Mouse (Mus musculus) neural tube, embryonic 11.5 days (tissue): ENCODE results near the gene Mpc1. TPM values are rescaled to one million over a fixed set of nuclear protein-coding genes. Genes with fewer than 3 reads are reported as not detected.
"Not testable (repeated sequence)": the region's sequence is repeated elsewhere in the genome, so short reads cannot be mapped to it uniquely, and the experiment has no call there.

ENCODE experiments used
- ATAC-seq: fragments of 200-750 bp; cut with Nextera tagmentation; 2 replicates; pipeline ENCODE4 v1.8.0; 2017; ENCODE audit warnings: moderate number of reproducible peaks, mild to moderate bottlenecking, moderate TSS enrichment, moderate library complexity; ENCODE audit not compliant: insufficient read depth, low FRiP score, low TSS enrichment
- DNase-seq: peaks from one replicate; pipeline ENCODE4 v3.0.0-alpha.2; 2015; ENCODE audit warnings: low spot score
- H3K27ac ChIP-seq: fragments of 300-500 bp; sonication (generic); 2 replicates; pipeline ENCODE4 v1.5.1; 2014; ENCODE audit warnings: low read depth, mild to moderate bottlenecking, low read length
- H3K27me3 ChIP-seq: fragments of 300-500 bp; sonication (generic); 2 replicates; pipeline ENCODE4 v1.6.1; 2014; ENCODE audit warnings: mild to moderate bottlenecking, low read length, mixed read lengths; ENCODE audit not compliant: control insufficient read depth, insufficient read depth
- H3K36me3 ChIP-seq: fragments of 300-500 bp; sonication (generic); 2 replicates; pipeline ENCODE4 v1.6.1; 2014; ENCODE audit warnings: mild to moderate bottlenecking, low read length, moderate library complexity, mixed read lengths; ENCODE audit not compliant: control insufficient read depth, insufficient read depth
- H3K4me1 ChIP-seq: fragments of 300-500 bp; sonication (generic); 2 replicates; pipeline ENCODE4 v1.6.1; 2014; ENCODE audit warnings: low read length, mixed read lengths; ENCODE audit not compliant: control insufficient read depth, insufficient read depth
- H3K4me2 ChIP-seq: fragments of 300-500 bp; sonication (generic); 2 replicates; pipeline ENCODE4 v1.6.1; 2014; ENCODE audit warnings: low read depth, mild to moderate bottlenecking, moderate library complexity
- H3K4me3 ChIP-seq: fragments of 300-500 bp; sonication (generic); 2 replicates; pipeline ENCODE4 v1.5.1; 2014; ENCODE audit warnings: low read depth, low read length
- H3K9ac ChIP-seq: fragments of 300-500 bp; sonication (generic); 2 replicates; pipeline ENCODE4 v1.6.1; 2014; ENCODE audit warnings: mild to moderate bottlenecking, low read length
- H3K9me3 ChIP-seq: fragments of 300-500 bp; sonication (generic); 2 replicates; pipeline ENCODE4 v1.6.1; 2016; ENCODE audit warnings: low read length; ENCODE audit not compliant: control insufficient read depth
- WGBS: fragments of 180-500 bp; shearing (Covaris S2); extraction: QIAGEN DNeasy Blood & Tissue Kit; methylation state at CpG from one replicate; pipeline ENCODE4 v1.1.7; 2014; 5-methylcytosine and 5-hydroxymethylcytosine counted together
- polyA plus RNA-seq: library from polyadenylated mRNA; unstranded; fragments of >200 nt; fragmentation: Nextera tagmentation; extraction: Ambion mirVana; gene quantifications from 2 replicates; pipeline ENCODE4 v1.2.1, GENCODE M21; 2014

The Mpc1 gene
- polyA plus RNA-seq, 1 experiment from 2014 or later, result 114 TPM

GRCm38 (mm10) chr17:8328511-8329174 is 45.9 kb downstream of the Mpc1 start:
- H3K4me2 ChIP-seq, result no peak overlapping the region
- DNase-seq, result no peak
- no peaks in the 10 kb centered on the region for H3K9me3 ChIP-seq
- no peak overlapping the region for H3K4me3 ChIP-seq
- no peaks in the 10 kb centered on the region for H3K4me1 ChIP-seq
- no peak overlapping the region for H3K9ac ChIP-seq
- WGBS, result 65% methylated on average over 7 of the region's 7 CpGs
- H3K27ac ChIP-seq, result no peak overlapping the region
- H3K36me3 ChIP-seq, result peaks cover 7% of the 10 kb centered on the region; the same call in 1 of the 2 replicates
- no peak for ATAC-seq
- no peaks in the 10 kb centered on the region for H3K27me3 ChIP-seq

GRCm38 (mm10) chr17:8330602-8331001 is 47.9 kb downstream of the Mpc1 start:
- ATAC-seq (no peak), DNase-seq (no peak)
- Histone ChIP-seq H3K27me3 (no peaks in the 10 kb centered on the region), H3K9me3 (no peaks in the 10 kb centered on the region), H3K4me3 (no peak overlapping the region), H3K36me3 (peaks cover 5% of the 10 kb centered on the region; the same call in 1 of the 2 replicates), H3K4me1 (no peaks in the 10 kb centered on the region), H3K9ac (no peak overlapping the region), H3K4me2 (no peak overlapping the region), H3K27ac (no peak overlapping the region)
- 77% methylated on average over 5 of the region's 5 CpGs for WGBS

GRCm38 (mm10) chr17:8337159-8337558 is 54.5 kb downstream of the Mpc1 start, which contains the start of gene Prr18:
TSS of gene Prr18 (plus strand) at chr17:8337459.
- not testable (repeated sequence) for H3K9ac ChIP-seq, DNase-seq, H3K36me3 ChIP-seq, H3K9me3 ChIP-seq, ATAC-seq, H3K27ac ChIP-seq, H3K4me3 ChIP-seq, H3K4me2 ChIP-seq
- peaks cover 10% of the 10 kb centered on the region for H3K4me1 ChIP-seq
- H3K27me3 ChIP-seq, result peaks cover 36% of the 10 kb centered on the region
- no CpG with 5 or more reads among the region's 5 CpGs for WGBS

- H3K27me3 ChIP-seq, result peaks cover 42% of the 10 kb centered on the region
- peak overlapping the region; percentile 75; the same call in 1 of the 2 replicates for H3K9ac ChIP-seq
- H3K9me3 ChIP-seq, result no peaks in the 10 kb centered on the region
- no peaks in the 10 kb centered on the region for H3K36me3 ChIP-seq
- H3K4me2 ChIP-seq, result peak overlapping the region; percentile 92
- DNase-seq (peak; percentile 11), ATAC-seq (no peak)
- H3K27ac ChIP-seq, result no peak overlapping the region
- 29% methylated on average over 8 of the region's 8 CpGs for WGBS
- peak overlapping the region; percentile 50 for H3K4me3 ChIP-seq
- peaks cover 10% of the 10 kb centered on the region for H3K4me1 ChIP-seq
These were observed 57.1 kb downstream of the Mpc1 start for GRCm38 (mm10) chr17:8339666-8340374.

GRCm38 (mm10) chr17:8340407-8341359 is 58.0 kb downstream of the Mpc1 start:
- H3K27me3 ChIP-seq, result peaks cover 42% of the 10 kb centered on the region
- peak overlapping the region; percentile 75 for H3K9ac ChIP-seq
- peak overlapping the region; percentile 50 for H3K4me3 ChIP-seq
- H3K27ac ChIP-seq, result no peak overlapping the region
- DNase-seq (peak; percentile 66), ATAC-seq (peak; percentile 74)
- H3K9me3 ChIP-seq, result no peaks in the 10 kb centered on the region
- H3K4me2 ChIP-seq, result peak overlapping the region; percentile 92
- 1% methylated on average over 49 of the region's 92 CpGs for WGBS
- peaks cover 10% of the 10 kb centered on the region for H3K4me1 ChIP-seq
- H3K36me3 ChIP-seq, result no peaks in the 10 kb centered on the region

- H3K9ac ChIP-seq, result peak overlapping the region; percentile 75
- peak overlapping the region; percentile 92 for H3K4me2 ChIP-seq
- 11% methylated on average over 40 of the region's 46 CpGs for WGBS
- peaks cover 42% of the 10 kb centered on the region for H3K27me3 ChIP-seq
- no peak overlapping the region for H3K27ac ChIP-seq
- ATAC-seq (peak; percentile 58), DNase-seq (no peak)
- peak overlapping the region; percentile 50 for H3K4me3 ChIP-seq
- H3K9me3 ChIP-seq, result no peaks in the 10 kb centered on the region
- H3K4me1 ChIP-seq, result peaks cover 10% of the 10 kb centered on the region
- H3K36me3 ChIP-seq, result no peaks in the 10 kb centered on the region
These were observed 58.8 kb downstream of the Mpc1 start for GRCm38 (mm10) chr17:8341360-8341963.

GRCm38 (mm10) chr17:8342706-8343105 is 60.0 kb downstream of the Mpc1 start:
- H3K27ac ChIP-seq, result no peak overlapping the region
- peaks cover 10% of the 10 kb centered on the region for H3K4me1 ChIP-seq
- peaks cover 42% of the 10 kb centered on the region for H3K27me3 ChIP-seq
- 60% methylated on average over 5 of the region's 5 CpGs for WGBS
- no peaks in the 10 kb centered on the region for H3K36me3 ChIP-seq
- no peak overlapping the region for H3K4me3 ChIP-seq
- ATAC-seq (no peak), DNase-seq (no peak)
- no peak overlapping the region for H3K9ac ChIP-seq
- no peak overlapping the region for H3K4me2 ChIP-seq
- no peaks in the 10 kb centered on the region for H3K9me3 ChIP-seq

- DNase-seq (no peak), ATAC-seq (no peak)
- 75% methylated on average over 6 of the region's 6 CpGs for WGBS
- H3K36me3 ChIP-seq, result no peaks in the 10 kb centered on the region
- H3K27ac ChIP-seq, result no peak overlapping the region
- H3K4me1 ChIP-seq, result peaks cover 10% of the 10 kb centered on the region
- peaks cover 42% of the 10 kb centered on the region for H3K27me3 ChIP-seq
- H3K4me3 ChIP-seq, result no peak overlapping the region
- no peaks in the 10 kb centered on the region for H3K9me3 ChIP-seq
- H3K9ac ChIP-seq, result no peak overlapping the region
- no peak overlapping the region for H3K4me2 ChIP-seq
These were observed 60.7 kb downstream of the Mpc1 start for GRCm38 (mm10) chr17:8343416-8343815.
